Mouse (Mus musculus): ENCODE data around the gene Gpatch8. TPM values are rescaled to one million over a fixed set of nuclear protein-coding genes. Genes with fewer than 3 reads are reported as not detected.

Gpatch8 gene
- total and polyA plus RNA-seq, 3 experiments: 17.9 to 29.7 (median 25.8) TPM

DNA sequence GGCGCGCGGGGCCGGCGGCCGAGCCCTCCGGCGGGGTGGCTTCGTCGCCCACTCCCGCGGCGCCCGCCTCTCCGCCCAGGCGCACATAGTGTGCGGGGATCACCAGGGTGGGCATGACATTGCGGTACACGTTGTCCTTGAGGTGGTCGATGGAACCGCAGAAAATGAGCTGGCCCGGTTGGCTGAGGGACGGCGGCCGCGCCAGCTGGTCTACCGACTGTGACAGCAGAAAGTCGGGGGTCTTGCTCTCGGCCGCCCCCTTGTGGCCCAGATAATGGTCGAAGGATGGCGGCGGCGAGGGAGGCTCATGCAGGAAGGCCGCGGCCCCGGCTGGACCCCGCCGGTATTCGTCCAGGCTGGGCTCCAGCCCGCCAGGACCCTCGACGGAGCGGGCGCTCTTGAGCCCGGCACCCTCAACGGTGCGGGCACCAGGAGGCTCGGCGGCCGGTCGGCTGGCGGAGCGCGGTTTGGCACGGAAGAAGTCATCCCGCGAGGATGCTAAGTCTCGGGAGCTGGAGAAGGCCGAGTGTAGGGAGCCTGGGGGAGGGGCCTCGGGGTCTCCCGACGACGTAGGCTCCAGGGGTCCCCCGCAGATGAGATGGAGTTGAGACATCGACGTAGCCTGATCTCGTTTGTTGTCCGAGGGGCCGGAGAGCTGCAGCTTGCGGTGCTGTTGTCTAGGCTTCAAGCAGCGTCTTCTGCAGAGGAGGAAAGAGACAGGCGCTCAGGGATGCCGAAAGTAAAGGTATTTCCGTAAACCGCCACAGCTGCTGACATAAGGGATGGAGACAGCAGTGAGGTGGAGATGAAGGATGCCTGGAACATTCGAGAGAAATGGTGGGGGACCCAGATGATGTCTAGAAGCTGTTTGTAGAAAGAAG, 117.7 kb downstream of the Gpatch8 start:
- TF ChIP-seq MYB (IDR thresholded peaks at IDR 0.05; ENCODE audit: low read depth, low read length) (no peak), POLR2A (IDR thresholded peaks at IDR 0.05; ENCODE audit: control insufficient read depth in 1 of 2, insufficient read depth in 1 of 2, low read depth in 1 of 2, low read length in 2 of 2, poor library complexity in 1 of 2) (0 out of 4 replicates have a peak, but pooled peaks of 1 of the 2 experiments have one; percentile 15), CTCF (IDR thresholded peaks at IDR 0.05 in 2 of 3, conservative IDR thresholded peaks at IDR 0.05 in 1 of 3; ENCODE audit: control insufficient read depth in 1 of 3, insufficient read depth in 1 of 3, low read depth in 2 of 3, low read length in 3 of 3, poor library complexity in 1 of 3, severe bottlenecking in 1 of 3) (peak in 2 of 3 experiments; percentile 5 to 29; a peak in 2 of 6 replicates), EP300 (IDR thresholded peaks at IDR 0.05; ENCODE audit: low read depth in 1 of 2, low read length in 2 of 2) (no peak)
- H3K27me3 ChIP-seq (ENCODE audit: control insufficient read depth in 1 of 2, insufficient read depth in 2 of 2, low read length in 2 of 2): no peaks in the 10 kb centered on the region
- no peak overlapping the region for H3K9ac ChIP-seq (ENCODE audit: control insufficient read depth, low read depth, low read length, poor library complexity, severe bottlenecking)
- no peaks in the 10 kb centered on the region; a peak in 1 of 4 replicates for H3K36me3 ChIP-seq (ENCODE audit: control insufficient read depth in 1 of 2, insufficient read depth in 2 of 2, low read length in 2 of 2)
- no peaks in the 10 kb centered on the region for H3K9me3 ChIP-seq (replicated peaks; ENCODE audit: insufficient read depth, low read length)
- no peak overlapping the region for H3K27ac ChIP-seq (ENCODE audit: control insufficient read depth, low read depth, low read length)
- no peak for DNase-seq (ENCODE audit: low read depth, low spot score)
- H3K4me3 ChIP-seq (ENCODE audit: control insufficient read depth in 1 of 2, insufficient read depth in 1 of 2, low read depth in 2 of 2, low read length in 2 of 2): no peak overlapping the region
- no peaks in the 10 kb centered on the region for H3K4me1 ChIP-seq (ENCODE audit: control insufficient read depth in 1 of 2, insufficient read depth in 2 of 2, low read length in 2 of 2)
- H3K79me2 ChIP-seq (ENCODE audit: control insufficient read depth, insufficient read depth, low read length, poor library complexity): no peaks in the 10 kb centered on the region

DNA sequence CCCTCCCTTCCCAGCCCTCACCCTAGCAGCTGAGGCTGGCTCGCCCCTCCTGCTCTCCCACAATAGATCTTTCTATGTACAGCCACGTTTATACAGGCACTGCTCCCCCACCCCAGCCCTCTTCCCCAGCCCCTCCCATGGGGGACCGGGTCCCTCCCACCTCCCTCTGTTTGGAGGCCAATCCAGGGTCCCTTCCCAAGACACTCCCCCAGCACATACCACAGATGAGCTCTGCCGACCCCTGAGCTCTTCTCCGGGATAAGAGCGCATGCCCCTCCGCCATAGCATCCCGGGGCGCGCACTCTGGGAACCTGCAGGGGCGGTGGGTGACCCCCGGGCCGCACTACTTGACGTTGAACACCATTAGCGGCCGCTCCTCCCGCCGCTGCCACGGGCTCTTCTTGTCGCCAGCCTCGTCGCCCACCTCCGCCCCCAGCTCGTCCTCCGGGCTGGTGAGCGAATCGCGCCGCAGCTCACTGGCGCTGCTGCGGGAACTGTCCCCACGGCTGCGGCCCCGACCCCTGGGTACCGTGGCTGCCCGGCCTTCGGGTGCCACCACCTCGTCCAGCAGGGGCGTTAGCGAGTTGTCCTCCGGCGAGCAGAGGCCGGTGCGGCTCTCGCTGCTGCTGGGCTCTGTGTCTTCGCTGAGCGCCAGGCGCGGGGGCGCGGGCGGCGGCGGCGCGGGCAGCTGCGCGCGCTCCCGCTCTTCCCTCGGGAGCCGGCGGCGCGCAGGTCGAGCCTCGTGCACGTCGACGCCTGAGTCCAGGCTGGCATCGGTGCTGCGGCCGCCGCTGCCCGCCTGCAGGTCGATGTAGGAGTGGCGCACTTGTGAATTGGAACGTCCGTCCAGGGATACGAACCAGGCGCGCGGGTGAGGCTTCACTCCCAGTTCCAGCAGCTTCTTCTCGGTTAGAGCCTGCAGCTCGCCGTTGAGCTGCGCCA, 118.8 kb downstream of the Gpatch8 start:
- Histone ChIP-seq H3K4me1 (ENCODE audit: control insufficient read depth in 1 of 2, insufficient read depth in 2 of 2, low read length in 2 of 2) (peaks cover 0 to 6% of the 10 kb centered on the region in 2 experiments; a peak in 2 of 4 replicates), H3K27me3 (ENCODE audit: control insufficient read depth in 1 of 2, insufficient read depth in 2 of 2, low read length in 2 of 2) (no peaks in the 10 kb centered on the region), H3K9me3 (replicated peaks; ENCODE audit: insufficient read depth, low read length) (no peaks in the 10 kb centered on the region), H3K4me3 (ENCODE audit: control insufficient read depth in 1 of 2, insufficient read depth in 1 of 2, low read depth in 2 of 2, low read length in 2 of 2) (no peak overlapping the region), H3K27ac (ENCODE audit: control insufficient read depth, low read depth, low read length) (no peak overlapping the region), H3K36me3 (ENCODE audit: control insufficient read depth in 1 of 2, insufficient read depth in 2 of 2, low read length in 2 of 2) (no peaks in the 10 kb centered on the region; a peak in 1 of 4 replicates), H3K79me2 (ENCODE audit: control insufficient read depth, insufficient read depth, low read length, poor library complexity) (no peaks in the 10 kb centered on the region), H3K9ac (ENCODE audit: control insufficient read depth, low read depth, low read length, poor library complexity, severe bottlenecking) (no peak overlapping the region)
- TF ChIP-seq MXI1 (IDR thresholded peaks at IDR 0.05; ENCODE audit: low read depth, low read length) (no peak), ZKSCAN1 (IDR thresholded peaks at IDR 0.05; ENCODE audit: low read depth, low read length) (no peak), USF2 (IDR thresholded peaks at IDR 0.05; ENCODE audit: borderline replicate concordance in 1 of 2, insufficient read depth in 1 of 2, low read depth in 1 of 2, low read length in 2 of 2) (no peak), JUND (IDR thresholded peaks at IDR 0.05; ENCODE audit: low read depth, low read length) (no peak), TBP (IDR thresholded peaks at IDR 0.05; ENCODE audit: low read depth, low read length) (no peak), POLR2AphosphoS5 (IDR thresholded peaks at IDR 0.05; ENCODE audit: borderline replicate concordance, low read depth, low read length) (no peak), GABPA (IDR thresholded peaks at IDR 0.05; ENCODE audit: low read depth, low read length) (no peak)
- no peak for DNase-seq (ENCODE audit: low read depth, low spot score)
